Mouse (Mus musculus) kidney, embryonic 16.5 days (tissue): ENCODE measurements around the gene Atp6v0a4. TPM values are rescaled to one million over a fixed set of nuclear protein-coding genes. Genes with fewer than 3 reads are reported as not detected.

ENCODE experiments used
- ATAC-seq: fragments of 200-750 bp; cut with Nextera tagmentation; 2 replicates; pipeline ENCODE4 v1.8.0; 2017; ENCODE audit warnings: moderate TSS enrichment; ENCODE audit not compliant: low FRiP score, low TSS enrichment
- H3K27ac ChIP-seq: fragments of 300-500 bp; sonication (generic); 2 replicates; pipeline ENCODE4 v1.5.1; 2014; ENCODE audit warnings: low read length
- H3K27me3 ChIP-seq: fragments of 300-500 bp; sonication (generic); 2 replicates; pipeline ENCODE4 v1.6.1; 2014; ENCODE audit warnings: low read length, control low read depth, mixed read lengths; ENCODE audit not compliant: insufficient read depth
- H3K36me3 ChIP-seq: fragments of 300-500 bp; sonication (generic); 2 replicates; pipeline ENCODE4 v1.6.1; 2014; ENCODE audit warnings: low read length, control low read depth, mixed read lengths; ENCODE audit not compliant: insufficient read depth
- H3K4me1 ChIP-seq: fragments of 300-500 bp; sonication (generic); 2 replicates; pipeline ENCODE4 v1.6.1; 2014; ENCODE audit warnings: low read length, control low read depth, mixed read lengths; ENCODE audit not compliant: insufficient read depth
- H3K4me2 ChIP-seq: fragments of 300-500 bp; sonication (generic); replicated peaks from 2 replicates; pipeline ENCODE4 v1.6.1; 2014; ENCODE audit warnings: low read depth, low read length
- H3K4me3 ChIP-seq: fragments of 300-500 bp; sonication (generic); 2 replicates; pipeline ENCODE4 v1.5.1; 2014; ENCODE audit warnings: mild to moderate bottlenecking, low read length
- H3K9ac ChIP-seq: fragments of 300-500 bp; sonication (generic); replicated peaks from 2 replicates; pipeline ENCODE4 v1.6.1; 2014; ENCODE audit warnings: low read length
- H3K9me3 ChIP-seq: fragments of 300-500 bp; sonication (generic); 2 replicates; pipeline ENCODE4 v1.6.1; 2016; ENCODE audit warnings: low read length, control low read depth
- whole genome bisulfite sequencing: fragments of 180-500 bp; shearing (Covaris S2); extraction: QIAGEN DNeasy Blood & Tissue Kit; methylation state at CpG from one replicate; pipeline ENCODE4 v1.1.7; 2014; 5-methylcytosine and 5-hydroxymethylcytosine counted together
- polyA plus RNA-seq: library from polyadenylated mRNA; unstranded; fragments of >200 nt; fragmentation: Nextera tagmentation; extraction: Ambion mirVana; gene quantifications from 2 replicates; pipeline ENCODE4 v1.2.1, GENCODE M21; 2015

Atp6v0a4 gene
- polyA plus RNA-seq, 1 experiment from 2014 or later, result 28.9 TPM

DNA sequence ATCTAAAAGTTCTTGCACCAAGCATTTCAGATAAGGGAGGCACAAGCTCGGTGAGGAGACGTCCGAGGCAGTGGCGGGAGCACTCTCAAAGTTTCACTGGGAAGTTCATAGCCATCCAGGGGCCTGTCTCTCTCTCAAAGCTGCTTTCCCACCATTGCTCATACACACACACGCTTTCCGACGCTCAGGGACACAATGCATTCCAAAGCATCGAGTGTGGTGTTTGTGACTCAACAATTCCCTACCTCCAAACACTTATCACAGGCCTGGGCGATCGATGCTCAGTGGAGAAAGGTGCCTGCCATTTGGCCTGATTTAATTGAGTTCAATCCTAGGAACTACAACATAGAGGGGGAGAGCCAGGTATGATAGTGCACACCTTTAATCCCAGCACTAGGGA lies 29.7 kb downstream of the Atp6v0a4 start:
- WGBS, result 92% methylated on average over 10 of the region's 10 CpGs
- ATAC-seq, result no peak

GRCm38 (mm10) chr6:38092539-38092938 lies 31.8 kb downstream of the Atp6v0a4 start:
- no peak overlapping the region for H3K4me2 ChIP-seq
- H3K9ac ChIP-seq, result no peak overlapping the region
- ATAC-seq, result no peak
- no peak overlapping the region for H3K4me3 ChIP-seq
- H3K27me3 ChIP-seq, result no peaks in the 10 kb centered on the region
- H3K27ac ChIP-seq, result no peak overlapping the region
- 94% methylated on average over 8 of the region's 8 CpGs for WGBS
- no peaks in the 10 kb centered on the region for H3K36me3 ChIP-seq
- H3K9me3 ChIP-seq, result no peaks in the 10 kb centered on the region
- no peaks in the 10 kb centered on the region for H3K4me1 ChIP-seq

More for the DNA sequence above, 29.7 kb downstream of the Atp6v0a4 start:
- no peaks in the 10 kb centered on the region for H3K27me3 ChIP-seq
- H3K36me3 ChIP-seq, result no peaks in the 10 kb centered on the region
- H3K4me3 ChIP-seq, result no peak overlapping the region
- H3K4me1 ChIP-seq, result no peaks in the 10 kb centered on the region
- H3K9me3 ChIP-seq, result no peaks in the 10 kb centered on the region
- H3K4me2 ChIP-seq, result no peak overlapping the region
- no peak overlapping the region for H3K27ac ChIP-seq
- no peak overlapping the region for H3K9ac ChIP-seq

DNA sequence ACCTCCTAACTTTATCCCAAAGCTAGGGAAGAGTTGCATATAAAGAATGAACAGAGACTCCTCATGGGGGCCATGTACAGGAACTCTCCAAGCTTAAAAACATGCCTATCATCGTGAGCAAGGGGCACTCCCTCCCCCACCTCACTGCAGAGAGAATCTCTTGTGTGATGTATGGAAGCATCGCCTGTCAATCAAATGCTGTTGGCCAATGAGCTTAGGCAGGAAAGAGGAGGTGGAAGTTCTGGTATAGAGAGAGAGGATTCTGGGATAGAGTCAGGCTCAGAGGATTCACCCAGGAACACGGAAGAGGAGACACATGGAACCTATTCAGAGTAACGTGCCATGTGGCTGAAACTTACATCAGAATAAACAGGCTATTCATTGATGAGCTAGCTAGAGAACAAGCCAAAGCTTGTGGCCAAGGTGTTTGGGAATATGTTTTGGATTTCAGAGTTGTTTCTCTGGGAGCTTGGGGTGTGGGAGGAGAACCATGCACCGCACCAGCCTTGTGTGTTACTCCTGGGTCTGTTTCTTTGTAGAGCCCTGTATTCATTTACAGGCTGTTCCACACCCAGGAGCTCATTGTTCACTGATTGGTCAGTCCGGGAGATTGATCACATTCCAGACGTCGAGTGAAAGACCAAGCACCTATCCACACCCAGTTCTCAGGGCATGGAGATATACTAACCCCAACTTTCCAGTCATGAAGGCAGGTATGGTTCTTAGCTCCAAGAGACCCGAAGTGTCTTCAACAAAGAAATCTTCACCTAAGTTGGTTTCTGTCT lies 37.0 kb downstream of the Atp6v0a4 start:
- Histone ChIP-seq H3K27ac (no peak overlapping the region), H3K4me1 (0 out of 2 replicates have a peak, but pooled peaks cover 2% of the 10 kb centered on the region), H3K4me3 (no peak overlapping the region), H3K36me3 (no peaks in the 10 kb centered on the region), H3K27me3 (no peaks in the 10 kb centered on the region), H3K9ac (no peak overlapping the region), H3K9me3 (no peaks in the 10 kb centered on the region), H3K4me2 (no peak overlapping the region)
- 78% methylated on average over 9 of the region's 9 CpGs for WGBS
- ATAC-seq, result no peak

- ATAC-seq, result no peak
- Histone ChIP-seq H3K27ac (no peak overlapping the region), H3K9me3 (no peaks in the 10 kb centered on the region), H3K36me3 (no peaks in the 10 kb centered on the region), H3K4me3 (no peak overlapping the region), H3K27me3 (no peaks in the 10 kb centered on the region), H3K4me1 (peaks cover 15% of the 10 kb centered on the region; the same call in 1 of the 2 replicates), H3K9ac (no peak overlapping the region), H3K4me2 (no peak overlapping the region)
- 44% methylated on average over 4 of the region's 4 CpGs for WGBS
Observed at GRCm38 (mm10) chr6:38083204-38083603, 41.2 kb downstream of the Atp6v0a4 start.

DNA sequence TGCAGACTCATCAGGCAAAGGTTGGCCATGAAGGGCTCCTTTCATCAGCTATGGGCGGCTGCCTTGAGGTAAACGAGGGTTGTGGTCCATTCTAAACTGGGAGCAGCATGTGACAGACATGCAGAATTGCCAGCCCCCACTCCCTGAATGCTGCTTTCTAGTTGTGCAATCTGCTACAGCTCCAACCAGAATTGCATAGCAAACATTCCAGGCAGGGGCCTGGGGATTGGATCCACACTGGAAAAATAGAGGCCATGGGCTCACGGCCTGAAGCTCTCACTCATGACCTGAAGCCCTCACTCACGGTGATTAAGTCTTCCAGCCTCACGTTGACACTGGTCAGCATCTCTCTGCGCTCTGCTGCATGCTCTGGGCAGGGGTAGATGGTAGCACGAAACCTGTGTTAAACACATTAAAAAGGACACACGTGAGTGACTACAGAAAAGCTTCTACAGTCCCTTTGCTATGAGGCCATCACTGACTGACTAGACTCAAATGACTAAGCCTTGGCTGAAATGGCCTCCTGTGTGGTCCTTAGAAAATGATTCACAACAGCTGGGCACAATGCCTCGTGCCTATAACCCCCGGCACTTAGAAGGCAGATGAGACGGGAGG lies 42.6 kb downstream of the Atp6v0a4 start:
- WGBS, result 30% methylated on average over 11 of the region's 11 CpGs
- Histone ChIP-seq H3K4me3 (no peak overlapping the region), H3K27ac (peak overlapping the region; percentile 43), H3K4me1 (peaks cover 15% of the 10 kb centered on the region; the same call in 1 of the 2 replicates), H3K27me3 (no peaks in the 10 kb centered on the region), H3K9ac (no peak overlapping the region), H3K9me3 (no peaks in the 10 kb centered on the region), H3K36me3 (no peaks in the 10 kb centered on the region), H3K4me2 (no peak overlapping the region)
- ATAC-seq, result peak; percentile 84

DNA sequence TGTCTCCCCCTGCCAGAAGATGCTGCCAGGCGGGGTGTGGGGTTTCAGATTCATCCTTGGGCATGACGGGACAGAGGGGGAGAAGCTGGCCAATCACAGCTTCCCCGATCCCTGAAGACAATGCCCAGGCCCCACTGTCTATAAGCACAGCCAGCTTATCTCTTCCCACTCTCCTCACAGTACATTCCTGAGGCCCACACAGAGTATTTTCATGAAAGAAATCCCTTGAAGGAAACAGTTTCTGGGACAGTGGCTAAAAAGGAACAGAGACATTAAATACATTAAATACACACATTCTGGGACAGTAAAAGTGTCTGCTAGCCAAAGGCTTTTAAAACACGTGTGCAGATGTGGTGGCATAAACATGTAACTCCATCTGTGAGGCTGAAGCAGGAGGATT lies 44.0 kb downstream of the Atp6v0a4 start:
- Histone ChIP-seq H3K4me1 (peaks cover 15% of the 10 kb centered on the region; the same call in 1 of the 2 replicates), H3K36me3 (no peaks in the 10 kb centered on the region), H3K27ac (no peak overlapping the region), H3K9me3 (no peaks in the 10 kb centered on the region), H3K9ac (no peak overlapping the region), H3K27me3 (no peaks in the 10 kb centered on the region), H3K4me3 (no peak overlapping the region), H3K4me2 (no peak overlapping the region)
- 74% methylated on average over 4 of the region's 4 CpGs for WGBS
- no peak for ATAC-seq

GRCm38 (mm10) chr6:38073592-38073991 lies 50.8 kb downstream of the Atp6v0a4 start:
- Histone ChIP-seq H3K4me3 (no peak overlapping the region), H3K4me1 (peaks cover 11% of the 10 kb centered on the region), H3K9me3 (peaks cover 8% of the 10 kb centered on the region; the same call in 1 of the 2 replicates), H3K9ac (no peak overlapping the region), H3K27ac (no peak overlapping the region), H3K27me3 (no peaks in the 10 kb centered on the region), H3K4me2 (no peak overlapping the region), H3K36me3 (peaks cover 9% of the 10 kb centered on the region)
- no peak for ATAC-seq
- WGBS, result 92% methylated on average over 3 of the region's 3 CpGs

- H3K9me3 ChIP-seq, result peaks cover 8% of the 10 kb centered on the region; the same call in 1 of the 2 replicates
- H3K36me3 ChIP-seq, result peaks cover 9% of the 10 kb centered on the region
- WGBS, result 48% methylated on average over 5 of the region's 5 CpGs
- H3K4me1 ChIP-seq, result peaks cover 11% of the 10 kb centered on the region
- no peak overlapping the region for H3K4me2 ChIP-seq
- H3K27me3 ChIP-seq, result no peaks in the 10 kb centered on the region
- H3K4me3 ChIP-seq, result no peak overlapping the region
- no peak overlapping the region for H3K9ac ChIP-seq
- ATAC-seq, result peak; percentile 89
- H3K27ac ChIP-seq, result peak overlapping the region; percentile 59
Observed at GRCm38 (mm10) chr6:38072137-38072796, 52.1 kb downstream of the Atp6v0a4 start.

- Histone ChIP-seq H3K4me1 (peaks cover 11% of the 10 kb centered on the region), H3K27ac (no peak overlapping the region), H3K4me3 (no peak overlapping the region), H3K27me3 (no peaks in the 10 kb centered on the region), H3K9ac (no peak overlapping the region), H3K9me3 (peaks cover 8% of the 10 kb centered on the region; the same call in 1 of the 2 replicates), H3K4me2 (no peak overlapping the region), H3K36me3 (peaks cover 9% of the 10 kb centered on the region)
- no peak for ATAC-seq
- whole genome bisulfite sequencing, result 94% methylated on average over 4 of the region's 4 CpGs
Observed at GRCm38 (mm10) chr6:38071256-38071655, 53.1 kb downstream of the Atp6v0a4 start.
